Mouse (Mus musculus) mouse embryonic stem cell (cell line): ENCODE data around the gene Kdm8.
"Not testable (repeated sequence)": the region's sequence is repeated elsewhere in the genome, so short reads cannot be mapped to it uniquely, and the experiment has no call there.

ENCODE experiments used
- in situ Hi-C, 2 experiments: fragments of 300-500 bp; cut with MboI; formaldehyde crosslinking; loops; 1 replicate in 1 of 2; 3 replicates in 1 of 2; pipeline ENCODE4 v1.14.3; 2019 to 2020; ENCODE audit warnings: low sequenced_read_pairs in 2 of 2, low pct_unique_long_range_greater_than_20kb in 1 of 2, mixed read lengths in 1 of 2; ENCODE audit not compliant: unreplicated experiment in 1 of 2

Kdm8 gene

DNA sequence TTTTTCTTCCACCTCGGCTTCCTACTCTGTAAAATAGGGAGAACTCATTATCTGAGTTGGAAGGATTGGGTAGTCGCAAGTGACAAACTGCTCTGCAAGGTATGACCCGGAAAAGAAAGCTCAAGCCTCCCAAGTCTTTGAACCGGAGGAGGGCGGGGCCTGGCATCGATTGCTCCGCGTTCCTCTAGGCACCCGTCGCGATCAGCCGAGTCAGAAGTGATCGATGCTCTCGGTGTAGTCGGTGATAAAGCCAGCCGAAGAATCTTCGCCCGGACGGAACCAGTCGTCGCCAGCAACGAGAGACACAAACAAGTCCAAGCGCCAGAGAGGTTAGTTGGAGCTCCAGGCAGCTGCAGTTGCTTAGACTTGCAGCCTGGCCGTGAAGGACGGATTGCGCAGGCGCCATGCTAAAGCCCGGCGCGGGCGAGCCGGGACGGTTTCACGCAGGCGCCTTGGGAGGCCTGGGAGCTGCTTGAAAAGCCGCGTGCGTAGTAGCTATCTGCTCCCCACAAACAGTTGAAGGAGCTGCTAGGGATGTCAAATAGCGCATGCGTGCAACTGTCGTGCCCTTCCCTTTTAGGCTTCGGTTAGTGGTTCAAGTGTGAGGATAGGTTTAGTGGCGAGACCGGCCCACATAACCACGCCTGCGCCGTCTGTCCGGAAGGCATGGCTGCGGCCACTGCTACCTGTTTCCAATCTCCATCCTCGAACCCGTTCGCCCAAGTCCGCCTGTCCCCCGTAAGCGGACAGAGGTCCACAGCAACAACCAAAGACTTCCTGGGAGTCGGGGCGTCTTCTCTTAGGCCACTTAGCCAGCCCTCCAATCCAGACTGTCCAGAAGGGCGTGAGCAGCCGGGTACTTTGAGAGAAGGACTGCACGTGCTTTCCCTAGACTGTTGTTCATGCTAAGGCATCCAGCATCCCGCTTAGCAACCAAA, at the start of gene Kdm8:
Gene Kdm8 (plus strand): TSS at position 213 of the 938 bp plus-strand sequence.
- in situ Hi-C loops: no loop called here

DNA sequence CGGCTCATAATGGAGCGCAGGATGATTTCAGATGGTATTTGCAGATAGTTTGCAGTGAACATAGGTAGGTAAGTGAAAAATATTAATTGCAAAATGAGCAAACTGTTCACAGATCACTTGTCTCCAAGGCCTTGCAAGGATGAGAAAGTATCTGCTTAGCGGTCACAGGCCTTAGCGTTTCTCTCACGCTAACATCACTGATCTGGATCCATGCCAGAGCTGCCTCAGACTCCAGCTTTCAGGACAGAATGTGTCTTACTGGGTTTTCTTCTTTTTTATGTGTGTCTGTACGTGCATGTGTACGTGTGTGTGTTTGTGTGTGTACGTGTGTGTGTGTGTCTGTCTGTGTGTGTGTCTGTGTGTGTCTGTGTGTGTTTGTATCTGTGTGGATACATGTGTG, 46.4 kb upstream of the Kdm8 start:
- in situ Hi-C loops: no loop called here

DNA sequence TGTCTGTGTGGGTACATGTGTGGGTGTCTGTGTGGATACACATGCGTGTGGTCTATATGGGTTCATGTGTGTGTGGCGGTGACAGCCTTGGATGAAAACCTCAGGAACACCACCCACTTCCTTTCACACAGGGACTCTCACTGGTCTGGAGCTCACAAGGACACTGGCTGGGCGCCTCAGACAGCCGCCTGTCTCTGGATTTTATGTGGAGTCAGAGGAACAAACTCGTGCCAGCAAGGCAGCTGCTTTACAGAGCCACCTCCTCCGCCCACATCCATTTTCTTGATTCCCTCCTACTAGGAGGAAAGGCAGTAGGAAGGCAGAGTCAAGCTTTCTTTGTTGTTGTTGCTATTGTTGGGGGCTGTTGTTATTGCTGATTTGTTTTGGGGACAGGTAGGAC, 45.8 kb upstream of the Kdm8 start:
- in situ Hi-C loops: no loop called here

DNA sequence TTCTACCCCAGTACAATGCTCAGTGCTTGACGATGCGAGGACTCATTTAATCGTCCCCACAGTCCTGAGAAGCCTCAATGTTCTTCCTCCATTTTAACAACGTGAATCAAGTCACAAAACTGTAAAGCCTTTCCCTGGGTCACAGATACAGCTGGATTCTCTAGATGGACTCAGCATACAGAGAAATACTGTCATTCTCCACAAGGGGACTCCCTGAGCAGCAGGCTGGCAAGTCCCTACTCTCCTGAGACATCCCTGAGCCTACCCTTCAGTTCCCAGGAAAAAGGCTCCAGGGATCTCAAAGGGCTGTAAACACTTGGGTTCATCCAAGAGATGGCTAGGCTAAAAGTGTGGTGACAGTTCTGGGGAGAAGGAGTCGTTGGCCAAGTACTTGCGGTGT, 37.3 kb upstream of the Kdm8 start:
- in situ Hi-C loops: no loop called here

DNA sequence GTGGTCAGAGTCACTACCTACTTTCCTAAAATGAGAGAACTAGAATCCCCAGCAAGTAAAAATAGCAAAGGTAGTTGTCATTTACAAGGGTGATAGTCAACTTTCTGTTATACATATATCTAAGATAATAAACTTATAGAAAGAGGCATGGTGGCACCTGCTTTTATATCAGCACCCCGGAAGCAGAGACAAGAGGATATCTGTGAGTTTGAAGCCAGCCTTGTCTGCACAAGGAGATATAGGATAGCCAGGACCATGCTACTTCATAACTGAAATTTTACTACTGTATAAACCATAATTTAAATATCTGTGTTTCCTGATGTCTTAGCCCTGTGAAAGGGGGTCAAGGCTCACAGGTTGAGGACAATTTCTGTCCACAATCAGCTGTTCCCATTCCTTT, 29.4 kb upstream of the Kdm8 start:
- in situ Hi-C loops: loop anchor here in 1 of 2 experiments (5.0 kb wide), 1 partner anchor 157 kb away; no protein-coding TSS in a partner anchor

DNA sequence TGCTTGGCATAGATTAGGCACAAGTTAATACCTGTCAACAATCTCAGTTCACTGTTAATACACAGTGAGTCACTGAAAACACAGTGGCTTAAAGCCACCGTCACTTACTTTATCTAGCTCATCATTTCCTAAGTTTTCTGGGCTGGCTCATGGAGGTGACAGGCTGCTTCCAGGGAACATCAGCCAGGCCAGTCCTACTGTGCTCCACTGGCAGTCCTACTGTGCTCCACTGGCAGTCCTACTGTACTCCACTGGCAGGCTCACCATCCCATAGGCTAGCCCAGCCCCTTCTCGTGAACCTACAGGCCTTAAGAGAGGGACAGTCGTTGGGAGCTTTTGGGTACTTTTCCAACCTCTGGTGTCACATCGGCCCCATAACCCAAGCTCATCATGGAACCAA, 28.7 kb upstream of the Kdm8 start:
- in situ Hi-C loops: loop anchor here in 1 of 2 experiments (5.0 kb wide), 1 partner anchor 157 kb away; no protein-coding TSS in a partner anchor

DNA sequence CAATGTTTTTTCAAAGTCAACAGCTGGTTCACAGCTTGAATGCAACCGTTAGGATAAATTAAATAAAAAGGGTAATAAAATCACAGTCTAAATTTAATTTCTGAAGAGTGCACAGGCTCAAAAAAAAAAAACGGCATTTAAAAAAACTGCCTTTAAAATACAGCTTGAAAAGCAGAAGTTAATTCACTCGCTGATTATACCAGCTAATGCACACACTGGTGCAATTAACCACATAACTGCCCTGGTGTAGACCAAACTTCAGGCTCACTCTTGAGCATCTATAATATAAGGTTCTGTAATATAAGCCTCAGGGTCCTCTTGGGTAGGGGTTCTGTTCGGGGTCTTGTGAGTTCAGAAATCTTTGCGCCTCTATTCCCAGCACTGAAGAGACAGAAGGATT, 27.7 kb upstream of the Kdm8 start:
- in situ Hi-C loops: loop anchor here in 1 of 2 experiments (5.0 kb wide), 1 partner anchor 156 kb away; no protein-coding TSS in a partner anchor

DNA sequence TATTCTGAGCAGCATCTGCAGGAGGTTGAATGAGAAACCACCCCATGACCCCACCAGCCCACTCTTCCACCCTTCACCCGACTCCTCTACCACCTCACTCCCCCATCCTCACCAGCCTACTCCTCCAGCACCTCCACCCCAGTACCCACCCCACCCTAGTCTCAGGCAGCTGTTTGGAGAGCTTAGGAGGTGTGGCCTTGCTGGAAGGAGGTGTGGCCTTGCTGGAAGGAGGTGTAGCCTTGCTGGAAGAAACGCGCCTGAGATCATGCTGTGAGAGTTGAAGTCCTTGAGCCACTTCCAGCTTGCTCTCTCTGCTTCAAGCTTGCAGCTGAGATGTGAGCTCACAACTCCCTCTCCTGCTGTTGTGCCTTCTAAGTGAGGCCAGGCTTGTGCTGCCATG, 26.1 kb upstream of the Kdm8 start:
- in situ Hi-C loops: loop anchor here in 1 of 2 experiments (5.0 kb wide), 1 partner anchor 154 kb away; no protein-coding TSS in a partner anchor

DNA sequence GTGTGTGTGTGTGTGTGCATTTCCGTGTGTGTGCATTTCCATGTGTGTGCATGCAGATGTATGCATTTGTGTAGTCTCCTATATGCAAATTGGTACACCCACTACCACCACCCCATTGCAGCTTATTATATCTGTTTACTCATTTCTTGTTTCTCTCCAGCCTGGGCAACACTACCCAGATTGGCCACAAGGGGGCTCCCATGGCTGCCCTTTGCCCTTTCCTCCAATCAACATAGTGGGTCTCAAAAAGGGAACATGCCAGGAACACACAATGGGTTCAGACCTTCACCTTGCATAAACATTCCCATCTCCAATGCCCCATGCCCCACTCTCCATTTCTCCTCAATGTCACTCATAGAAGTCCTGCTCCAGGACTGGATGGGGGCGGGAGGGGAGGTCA, 24.3 kb upstream of the Kdm8 start:
- in situ Hi-C loops: no loop called here

DNA sequence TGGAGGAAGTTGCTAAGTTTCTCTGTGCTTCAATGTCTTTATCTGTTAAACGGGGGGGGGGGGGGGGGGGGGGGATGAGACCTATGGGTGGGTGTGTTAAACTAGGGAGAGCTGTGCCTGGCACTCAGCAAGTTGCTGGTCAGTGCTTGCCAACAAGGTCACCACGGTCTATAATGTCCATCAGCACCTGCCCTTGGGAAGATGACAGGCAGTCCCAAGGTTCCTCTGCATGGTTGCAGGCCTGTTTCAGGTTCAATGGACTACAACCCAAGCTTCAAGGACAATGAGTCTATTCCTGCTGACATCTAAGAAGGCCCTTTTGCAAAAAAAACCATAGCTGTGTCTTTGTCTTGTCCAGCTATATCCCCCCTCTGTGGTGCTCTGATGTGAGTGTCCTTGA, 22.6 kb upstream of the Kdm8 start:
- in situ Hi-C loops: no loop called here

DNA sequence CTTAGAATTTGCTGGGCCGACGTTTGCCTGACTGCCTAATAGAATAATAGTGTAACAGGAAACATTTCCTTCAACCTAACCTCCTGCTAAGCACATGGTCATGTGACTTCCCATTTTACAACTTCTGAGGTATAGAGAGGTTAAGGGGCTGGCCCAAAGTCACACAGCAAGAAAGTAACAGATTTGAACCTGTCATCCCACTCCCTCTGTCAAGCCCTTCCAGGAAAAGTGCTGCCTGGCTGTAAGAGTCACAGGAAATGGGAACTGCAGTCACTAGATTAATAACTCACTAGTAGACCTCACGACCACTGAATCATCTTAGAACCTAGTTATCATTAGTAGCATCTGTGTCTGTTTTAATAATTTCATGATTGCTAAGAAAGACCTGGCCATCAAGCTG, 21.4 kb upstream of the Kdm8 start:
- in situ Hi-C loops: no loop called here

DNA sequence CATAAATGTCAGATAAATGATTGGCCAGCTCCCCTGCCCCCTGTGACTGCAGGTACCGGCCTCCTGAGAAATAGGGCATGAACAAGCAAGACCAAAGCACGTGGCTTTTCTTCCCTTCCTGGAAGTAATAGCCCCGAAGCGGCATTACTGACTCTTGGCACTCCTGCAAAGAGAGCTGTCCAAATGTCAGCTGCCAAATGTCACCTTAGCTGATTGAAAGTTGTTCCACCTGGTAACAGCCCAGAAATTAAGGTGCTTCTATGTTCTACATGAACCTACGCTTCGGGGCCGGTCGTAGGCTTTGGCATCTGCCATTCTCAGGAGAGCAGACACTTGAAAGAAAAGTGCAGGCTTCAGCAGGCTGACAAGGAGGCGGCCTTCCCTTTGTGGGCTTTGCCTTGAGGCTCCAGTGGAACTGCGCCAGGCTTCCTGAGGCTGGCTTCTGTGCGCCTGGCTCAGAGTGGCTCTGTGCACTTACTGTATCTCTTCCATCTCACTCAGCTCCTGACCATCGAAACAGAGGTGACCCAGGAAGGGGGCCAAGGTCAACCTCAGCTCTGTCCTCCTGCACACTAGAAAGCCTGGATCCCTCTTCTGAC, 16.9 kb upstream of the Kdm8 start:
- in situ Hi-C loops: no loop called here

DNA sequence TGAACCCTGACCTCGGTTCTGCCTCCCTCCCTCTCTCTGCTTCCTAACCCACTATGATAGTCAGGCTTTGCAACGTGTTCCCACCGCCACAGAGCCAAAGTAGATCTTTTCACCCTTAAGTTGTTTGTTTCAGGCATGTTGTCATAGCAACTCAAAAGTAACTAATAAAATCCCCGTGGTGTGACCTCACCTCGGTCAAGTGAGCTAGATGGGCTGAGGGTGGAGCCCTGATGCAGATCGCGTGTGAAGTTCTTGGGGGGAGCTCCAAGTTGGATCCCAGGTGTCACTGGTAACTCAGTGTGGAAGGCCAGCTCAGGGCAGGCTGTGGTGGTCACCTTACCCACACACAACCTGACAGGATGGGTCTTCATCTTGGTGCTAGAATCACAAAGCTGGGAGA, 16.1 kb upstream of the Kdm8 start:
- in situ Hi-C loops: no loop called here

DNA sequence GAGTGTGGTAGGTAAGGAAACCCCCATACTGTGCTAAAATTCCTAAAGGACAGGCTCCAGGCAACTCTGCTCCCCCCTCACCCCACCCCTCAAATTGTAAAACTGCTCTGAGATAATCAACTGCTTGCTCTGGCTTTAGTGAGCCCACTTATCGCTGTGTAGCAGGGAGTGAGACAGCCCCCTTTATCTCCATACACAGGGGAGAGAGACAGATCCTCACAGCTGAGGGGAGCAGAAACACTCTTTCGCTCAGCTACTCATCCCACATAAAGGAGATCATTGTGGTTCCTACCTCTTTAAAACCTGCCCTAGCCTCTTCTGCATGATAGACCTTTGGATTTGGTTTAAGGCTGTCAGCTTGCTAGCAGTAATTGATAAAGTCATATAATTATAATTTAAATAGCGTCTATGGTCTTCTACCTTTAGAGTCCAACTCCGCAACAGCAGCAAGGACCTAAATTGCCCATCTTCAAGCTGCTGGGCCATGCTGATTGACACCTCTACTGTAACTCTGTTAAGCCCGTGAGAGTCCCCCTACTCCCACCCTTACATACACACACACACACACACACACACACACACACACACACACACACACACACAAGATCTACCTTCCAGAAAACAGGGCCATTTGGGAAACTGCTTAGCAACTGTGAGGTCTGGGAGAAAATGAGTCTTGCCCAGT, 15.5 kb upstream of the Kdm8 start:
- in situ Hi-C loops: not testable (repeated sequence)

DNA sequence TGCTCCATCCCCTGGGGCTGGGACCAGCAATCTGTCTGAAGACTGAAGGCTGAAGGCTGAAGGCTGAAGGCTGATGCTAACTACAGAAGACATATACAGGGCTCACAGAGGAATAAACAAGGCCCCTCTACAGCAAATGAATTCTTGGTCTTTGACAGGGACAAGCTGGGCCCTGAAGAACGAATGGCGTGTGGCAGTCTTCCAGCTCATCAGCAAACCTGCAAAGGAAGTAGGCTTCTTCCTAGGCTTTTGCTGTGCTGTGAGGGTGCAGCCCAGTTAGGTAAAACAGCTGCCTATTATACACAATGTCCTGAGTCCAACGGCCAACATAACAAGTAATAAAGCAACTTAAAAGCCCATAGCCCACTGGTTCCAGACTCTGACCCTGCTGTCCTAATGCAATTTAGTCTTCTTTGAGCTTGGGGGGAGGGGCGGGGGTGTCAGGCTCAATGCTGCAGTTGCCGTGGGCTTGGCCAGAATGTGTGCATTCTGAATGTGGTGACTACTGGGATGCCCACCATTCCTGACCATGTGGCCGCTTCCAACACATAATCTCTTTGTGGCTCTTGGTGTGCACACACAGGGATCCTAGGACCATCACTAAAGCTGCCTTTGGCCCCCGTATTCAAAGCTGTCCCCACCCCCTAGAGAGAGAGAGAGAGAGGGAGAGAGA, 14.2 kb upstream of the Kdm8 start:
- in situ Hi-C loops: no loop called here

DNA sequence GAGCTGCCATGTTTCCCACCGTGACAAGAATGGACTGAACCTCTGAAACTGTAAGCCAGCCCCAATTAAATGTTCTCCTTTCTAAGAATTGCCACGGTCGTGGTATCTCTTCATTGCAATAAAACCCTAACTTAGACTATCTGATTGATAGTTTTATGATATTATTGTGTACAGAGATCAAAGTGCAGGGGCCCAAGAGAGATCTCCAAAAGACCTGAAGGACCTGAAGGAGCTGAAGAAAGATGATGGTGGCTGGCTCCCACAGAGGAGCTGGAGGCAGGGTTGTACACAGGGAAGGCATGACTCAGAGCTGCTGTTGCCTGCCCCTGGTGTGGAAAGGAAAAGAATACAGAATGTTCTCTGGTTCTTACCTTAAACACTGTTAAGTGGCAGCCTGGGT, 10.6 kb upstream of the Kdm8 start:
- in situ Hi-C loops: no loop called here

DNA sequence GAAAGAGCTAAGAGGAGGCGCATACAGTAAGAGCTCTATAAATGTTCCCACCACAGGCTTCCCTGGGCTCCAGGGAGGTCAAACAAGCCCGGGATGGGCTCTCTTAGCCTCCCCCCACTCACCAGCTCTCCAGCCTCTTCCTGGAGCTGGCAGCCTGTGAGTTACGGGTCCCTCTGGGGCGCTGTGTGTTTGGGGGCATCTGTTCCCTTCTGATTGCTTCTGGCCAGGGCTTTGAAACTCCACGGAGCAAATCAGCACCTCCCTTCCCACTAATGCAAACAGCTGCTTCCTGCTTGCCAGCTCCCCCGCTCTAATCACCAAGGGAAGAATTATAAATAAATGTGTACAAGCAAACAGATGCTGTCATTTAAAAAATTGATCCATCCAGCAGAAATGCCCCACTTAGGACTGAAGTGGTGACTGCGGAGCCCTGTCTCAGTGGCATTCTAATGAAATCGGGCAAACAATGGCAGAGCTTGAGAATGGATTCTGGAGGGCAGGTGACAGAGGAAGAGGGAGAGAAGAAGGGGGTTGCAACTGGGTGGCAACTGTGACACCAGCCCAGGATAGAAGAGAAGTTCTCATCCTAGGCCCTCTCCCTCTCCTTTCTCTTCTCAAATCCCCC, 9.7 kb upstream of the Kdm8 start:
- in situ Hi-C loops: no loop called here

DNA sequence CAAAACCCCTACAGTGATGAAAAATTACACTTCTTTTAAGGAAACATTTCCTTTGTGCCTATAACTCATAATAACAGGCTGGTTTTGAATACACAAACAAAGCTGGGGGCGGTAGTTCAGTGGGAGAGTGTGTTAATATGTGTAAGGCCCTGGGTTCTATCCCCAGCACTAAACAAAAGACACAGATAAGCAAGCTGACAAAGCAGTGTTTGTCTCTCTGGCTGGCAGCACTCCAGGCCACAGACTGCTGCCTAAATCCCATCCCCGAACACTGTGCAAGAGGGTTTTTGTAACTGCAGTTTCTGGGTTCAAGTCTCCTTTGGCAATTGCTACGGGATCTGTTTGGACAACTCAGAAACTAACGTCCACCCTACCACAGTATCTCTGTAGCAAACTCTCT, 2.2 kb upstream of the Kdm8 start:
- in situ Hi-C loops: no loop called here
